Mouse (Mus musculus): ENCODE measurements around the gene Nptx1.

The Nptx1 gene

DNA sequence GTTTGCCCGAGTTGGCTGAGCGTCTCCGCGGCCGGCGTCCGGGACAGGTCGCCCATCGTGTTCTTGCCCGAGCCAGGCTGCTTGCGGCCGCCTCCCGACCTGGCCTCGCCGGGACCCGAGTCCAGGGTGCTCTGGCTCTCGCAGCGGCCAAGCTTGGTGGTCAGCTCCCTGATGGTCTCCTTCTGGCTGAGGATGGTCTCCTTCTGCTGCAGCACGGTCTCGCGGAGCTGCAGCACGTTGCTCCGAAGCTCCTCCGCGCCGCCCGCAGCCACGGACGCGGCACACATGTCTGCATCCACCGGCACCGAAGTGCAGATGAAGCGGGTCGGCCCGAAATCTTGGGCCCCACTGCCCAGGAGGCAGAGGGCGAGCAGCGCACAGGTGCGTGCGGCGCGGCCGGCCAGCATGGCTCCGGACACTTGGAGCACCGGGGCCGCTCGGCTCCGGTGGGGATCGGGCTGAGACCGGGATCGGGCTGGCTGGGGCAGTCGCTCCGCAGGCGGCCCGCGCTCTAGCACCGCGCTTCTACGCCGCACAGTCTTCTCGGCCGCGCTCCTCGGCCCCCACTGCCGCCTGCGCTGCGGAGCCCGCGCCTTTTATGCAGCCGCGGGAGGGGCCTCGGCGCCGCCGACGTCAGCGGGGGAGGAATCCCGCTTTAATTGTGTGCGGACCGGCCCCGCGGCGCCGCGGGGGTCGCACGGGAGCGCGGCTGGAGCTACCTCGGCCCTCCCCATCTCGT lies at the start of gene Nptx1:
TSS of gene Nptx1 (minus strand) at position 571 of the 739 bp plus-strand sequence.
- in situ Hi-C loops (cut with MboI; ENCODE audit: low pct_unique_long_range_greater_than_20kb in 1 of 2, low sequenced_read_pairs in 2 of 2, unreplicated experiment in 1 of 2) = loop anchor here in 1 of 2 experiments (5.0 kb wide), 1 partner anchor 465 kb away; no protein-coding TSS in a partner anchor

DNA sequence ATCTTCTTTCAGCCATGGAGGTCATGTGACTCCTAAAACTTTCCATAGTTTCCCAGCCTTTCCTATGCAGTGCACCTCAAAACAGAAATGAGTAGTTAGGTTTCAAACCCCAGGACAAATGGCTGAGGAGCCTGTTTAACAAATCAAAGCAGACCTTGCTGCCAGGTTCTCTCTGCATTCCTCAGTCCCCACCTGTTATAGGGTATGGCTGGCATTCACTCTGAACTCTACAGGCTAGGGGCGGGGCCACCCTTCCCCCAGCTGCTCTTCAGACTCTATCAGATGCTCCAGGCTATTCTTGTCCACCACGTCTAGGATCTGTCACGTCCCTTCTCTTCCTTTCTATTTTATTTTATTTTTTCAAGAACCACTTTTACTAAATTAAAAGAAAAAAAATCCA lies 46.4 kb upstream of the Nptx1 start:
- in situ Hi-C loops (cut with MboI; ENCODE audit: low pct_unique_long_range_greater_than_20kb in 1 of 2, low sequenced_read_pairs in 2 of 2, unreplicated experiment in 1 of 2) = no loop called here

DNA sequence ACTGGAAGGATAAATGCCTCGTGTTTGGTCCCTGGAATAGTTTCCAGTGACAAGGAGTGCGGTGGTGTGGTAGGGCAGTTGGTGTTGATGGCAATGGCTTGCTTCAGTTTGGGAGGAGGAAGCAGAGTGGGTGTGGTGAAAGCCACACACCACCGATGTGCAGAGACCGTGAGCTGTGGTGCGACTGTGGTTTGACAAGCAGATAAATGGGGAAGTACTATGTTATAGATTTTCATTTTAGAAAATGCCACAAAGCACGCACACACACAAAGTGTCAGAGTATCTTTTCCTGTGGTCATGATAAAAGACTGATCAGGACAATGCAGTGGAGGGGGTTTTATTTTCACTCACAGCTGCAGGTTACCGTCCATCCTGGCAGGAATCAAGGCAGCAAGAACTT lies 41.7 kb upstream of the Nptx1 start:
- in situ Hi-C loops (cut with MboI; ENCODE audit: low pct_unique_long_range_greater_than_20kb in 1 of 2, low sequenced_read_pairs in 2 of 2, unreplicated experiment in 1 of 2) = no loop called here

DNA sequence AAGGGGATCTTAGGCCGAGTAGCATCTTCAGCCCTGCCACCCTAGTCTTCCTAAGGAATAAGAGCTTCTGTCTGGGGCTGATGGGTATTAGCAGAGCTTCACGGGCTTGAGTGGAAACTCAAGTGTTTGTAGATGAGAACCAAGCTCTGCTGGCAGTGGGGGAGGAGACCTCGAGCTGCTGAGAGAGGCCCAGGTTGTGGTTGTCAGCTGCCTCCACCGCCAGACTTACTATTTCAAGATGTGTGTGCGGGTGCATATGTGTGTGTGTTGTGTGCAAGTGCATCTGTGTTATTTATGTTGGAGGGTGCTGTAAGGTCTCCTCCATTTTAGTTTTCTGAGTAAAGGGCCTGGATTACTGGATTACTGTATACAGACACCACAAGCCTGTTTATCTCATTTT lies 39.6 kb upstream of the Nptx1 start:
- in situ Hi-C loops (cut with MboI; ENCODE audit: low pct_unique_long_range_greater_than_20kb in 1 of 2, low sequenced_read_pairs in 2 of 2, unreplicated experiment in 1 of 2) = no loop called here

DNA sequence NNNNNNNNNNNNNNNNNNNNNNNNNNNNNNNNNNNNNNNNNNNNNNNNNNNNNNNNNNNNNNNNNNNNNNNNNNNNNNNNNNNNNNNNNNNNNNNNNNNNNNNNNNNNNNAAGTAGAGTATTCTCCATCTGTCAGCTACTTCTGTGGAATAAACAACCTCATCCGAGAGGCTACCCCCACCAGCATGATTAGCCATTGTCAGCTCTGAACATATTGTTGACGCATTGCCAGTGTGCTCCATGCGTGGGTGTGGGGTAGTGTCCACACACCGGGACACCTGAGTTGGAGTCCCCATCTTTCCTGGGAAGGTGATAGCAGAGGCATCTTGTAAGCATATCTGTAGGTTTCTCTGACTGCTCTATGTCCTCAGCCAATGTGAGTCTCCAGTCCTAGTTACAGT lies 39.0 kb upstream of the Nptx1 start:
- in situ Hi-C loops (cut with MboI; ENCODE audit: low pct_unique_long_range_greater_than_20kb in 1 of 2, low sequenced_read_pairs in 2 of 2, unreplicated experiment in 1 of 2) = no loop called here

DNA sequence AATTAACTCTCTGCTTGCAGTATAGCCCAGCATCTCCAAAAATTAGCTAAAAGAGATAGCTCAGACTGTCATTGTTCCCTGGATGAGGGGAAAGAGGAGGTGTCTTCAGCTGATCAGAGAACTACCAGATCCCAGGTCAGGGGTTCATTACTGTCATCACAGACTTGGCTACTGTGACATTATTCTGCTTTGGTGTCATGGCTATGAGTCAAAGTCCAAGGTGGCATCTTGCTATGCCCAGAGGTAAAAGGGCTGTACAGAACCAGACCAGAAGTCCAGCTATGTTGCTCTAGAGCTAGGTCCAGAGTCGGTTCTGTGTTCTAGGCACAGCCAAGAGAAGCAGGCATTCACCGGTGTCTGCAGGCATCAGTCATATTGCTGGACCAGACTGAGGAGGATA lies 30.2 kb upstream of the Nptx1 start:
- in situ Hi-C loops (cut with MboI; ENCODE audit: low pct_unique_long_range_greater_than_20kb in 1 of 2, low sequenced_read_pairs in 2 of 2, unreplicated experiment in 1 of 2) = no loop called here

DNA sequence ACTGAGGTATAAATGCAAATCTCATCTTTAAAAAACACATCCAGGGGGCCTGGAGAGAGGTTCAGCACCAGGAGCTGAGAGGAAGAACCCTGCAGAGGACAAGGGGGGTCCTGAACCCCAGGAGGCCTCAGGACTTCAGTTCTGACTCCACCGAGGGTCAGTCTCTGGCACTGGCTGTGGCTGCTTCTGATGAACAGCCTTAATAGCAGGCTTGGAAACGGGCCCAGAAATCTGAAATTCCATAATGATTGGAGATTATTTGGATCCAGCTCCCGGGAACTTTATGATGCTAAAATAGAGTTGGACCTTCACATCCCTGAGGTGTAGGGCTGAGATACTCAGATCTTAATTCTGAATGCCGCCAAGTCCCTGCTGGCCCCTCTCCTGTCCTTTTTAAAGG lies 29.3 kb upstream of the Nptx1 start:
- in situ Hi-C loops (cut with MboI; ENCODE audit: low pct_unique_long_range_greater_than_20kb in 1 of 2, low sequenced_read_pairs in 2 of 2, unreplicated experiment in 1 of 2) = no loop called here

DNA sequence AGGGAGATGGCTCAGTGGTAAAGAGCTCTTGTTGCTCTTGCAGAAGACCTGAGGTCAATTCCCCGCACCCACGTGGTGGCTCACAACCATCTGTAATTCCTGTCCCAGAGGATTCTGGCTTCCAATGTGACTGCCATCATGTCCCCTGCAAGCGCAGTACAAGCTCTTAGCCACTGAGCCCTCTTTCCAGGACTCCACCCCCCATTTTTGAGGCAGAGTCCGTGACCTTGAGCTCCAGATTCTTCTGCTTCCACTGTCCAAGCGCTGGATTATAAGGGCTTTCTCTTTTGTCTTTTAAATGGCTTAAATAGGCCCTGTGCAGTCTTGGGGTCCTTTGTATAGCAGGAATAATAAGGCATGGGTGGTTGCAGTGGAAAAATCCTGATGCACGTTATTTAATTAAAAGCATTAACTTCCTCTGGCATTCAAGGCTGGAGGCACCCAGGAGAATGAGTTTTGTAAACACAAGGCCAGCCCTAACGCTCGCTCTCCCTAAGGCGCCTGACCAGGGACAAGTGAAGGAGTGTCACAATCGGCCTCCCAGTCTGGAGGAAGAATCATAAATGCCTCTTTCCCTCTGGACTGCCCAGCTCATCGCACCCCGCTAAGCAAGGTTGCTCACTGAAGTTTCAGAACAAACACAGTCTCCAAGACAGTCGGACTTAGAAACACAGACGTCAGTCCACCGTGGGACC lies 24.9 kb upstream of the Nptx1 start:
- in situ Hi-C loops (cut with MboI; ENCODE audit: low pct_unique_long_range_greater_than_20kb in 1 of 2, low sequenced_read_pairs in 2 of 2, unreplicated experiment in 1 of 2) = no loop called here

DNA sequence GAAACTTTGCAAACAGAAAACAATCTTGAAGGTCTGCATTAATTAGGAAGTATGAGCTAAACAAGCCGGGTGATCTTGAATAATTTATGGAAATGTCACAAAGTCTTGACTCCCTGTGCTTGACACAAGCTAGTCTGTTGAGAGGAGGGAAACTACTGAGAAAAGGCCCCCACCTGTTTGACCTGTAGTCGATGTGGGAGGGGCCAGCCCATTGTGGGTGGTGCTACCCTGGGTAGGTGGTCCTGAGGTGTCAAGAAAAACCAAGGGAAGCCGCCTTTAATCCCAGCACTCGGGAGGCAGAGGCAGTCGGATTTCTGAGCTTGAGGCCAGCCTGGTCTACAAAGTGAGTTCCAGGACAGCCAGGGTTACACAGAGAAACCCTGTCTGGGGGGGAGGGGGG lies 18.6 kb upstream of the Nptx1 start:
- in situ Hi-C loops (cut with MboI; ENCODE audit: low pct_unique_long_range_greater_than_20kb in 1 of 2, low sequenced_read_pairs in 2 of 2, unreplicated experiment in 1 of 2) = no loop called here

DNA sequence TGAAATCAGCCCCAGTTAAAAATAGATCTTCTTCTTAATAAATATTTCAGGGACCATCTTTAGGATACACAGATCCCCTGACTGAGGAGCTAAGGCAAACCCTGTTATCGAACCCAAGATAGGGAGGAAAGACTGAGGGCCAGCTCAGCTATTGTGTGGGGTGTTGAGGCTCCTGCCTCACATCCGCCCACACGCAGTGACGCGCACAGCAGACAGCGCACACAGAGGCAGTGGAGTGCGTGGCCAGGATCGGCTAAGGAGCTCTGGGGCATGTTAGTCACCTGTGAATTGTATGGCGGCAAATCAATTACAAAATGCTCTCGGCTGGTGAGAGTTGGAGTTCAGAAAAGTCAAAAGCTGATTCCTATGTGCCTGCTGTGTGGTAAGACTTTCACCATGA lies 18.1 kb upstream of the Nptx1 start:
- in situ Hi-C loops (cut with MboI; ENCODE audit: low pct_unique_long_range_greater_than_20kb in 1 of 2, low sequenced_read_pairs in 2 of 2, unreplicated experiment in 1 of 2) = no loop called here

DNA sequence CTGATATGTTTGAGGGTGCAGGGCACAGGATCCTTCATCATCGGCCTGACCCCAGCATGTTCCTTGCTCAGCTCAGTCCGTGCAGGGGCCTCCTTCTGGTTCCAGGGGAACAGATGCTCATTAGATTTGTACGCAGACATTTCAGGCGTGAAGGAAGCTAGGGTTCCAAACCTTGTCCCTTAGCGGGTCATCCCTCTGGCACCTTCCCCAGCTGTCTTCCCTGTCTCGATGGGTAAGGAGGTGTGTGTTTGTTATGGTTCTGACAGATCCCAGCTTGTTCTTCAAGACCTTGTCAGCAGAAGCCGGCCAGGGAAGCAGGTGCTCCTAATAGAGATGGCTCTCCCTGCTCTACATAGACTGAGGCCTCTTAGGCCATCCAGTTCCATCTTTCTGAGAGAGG lies 17.5 kb upstream of the Nptx1 start:
- in situ Hi-C loops (cut with MboI; ENCODE audit: low pct_unique_long_range_greater_than_20kb in 1 of 2, low sequenced_read_pairs in 2 of 2, unreplicated experiment in 1 of 2) = no loop called here

DNA sequence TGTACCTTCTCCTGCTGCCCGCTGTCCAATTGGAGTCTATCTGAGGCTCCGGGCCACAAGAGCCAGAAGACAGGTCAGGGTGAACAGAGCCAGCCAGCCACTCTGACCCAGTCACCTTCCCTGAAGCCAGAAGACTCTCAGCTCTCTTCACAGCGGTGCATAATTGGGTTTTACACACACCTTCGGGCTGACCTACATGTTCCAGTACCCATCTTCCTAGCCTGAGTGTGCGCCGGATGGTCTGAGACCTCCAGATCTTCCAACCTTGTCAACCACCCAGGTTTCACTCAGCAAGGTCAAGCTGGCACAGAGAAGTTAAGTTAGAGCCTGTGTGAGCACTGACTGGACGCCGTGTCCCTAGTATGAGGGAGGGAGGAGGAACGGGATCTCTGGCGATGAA lies 16.8 kb upstream of the Nptx1 start:
- in situ Hi-C loops (cut with MboI; ENCODE audit: low pct_unique_long_range_greater_than_20kb in 1 of 2, low sequenced_read_pairs in 2 of 2, unreplicated experiment in 1 of 2) = no loop called here

DNA sequence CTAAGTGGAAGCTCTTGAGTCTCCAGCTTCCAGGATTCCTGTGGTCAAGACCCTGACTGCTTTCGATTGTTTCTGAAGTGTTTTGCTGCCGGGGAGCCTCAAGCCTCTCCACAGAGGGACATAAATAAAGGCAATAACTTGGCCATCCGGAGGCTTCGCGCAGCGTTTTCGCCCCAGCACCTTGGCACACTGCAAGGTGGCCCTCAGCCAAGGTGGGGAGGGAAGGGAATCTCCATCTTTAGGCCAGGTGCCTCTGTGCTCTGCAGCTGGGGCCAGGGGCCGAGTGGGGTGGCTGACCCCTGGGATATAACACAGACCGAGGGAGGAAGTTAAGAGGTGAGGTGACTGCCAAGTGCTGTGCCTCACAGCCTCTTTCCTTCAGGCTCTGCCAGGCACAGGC lies 15.6 kb upstream of the Nptx1 start:
- in situ Hi-C loops (cut with MboI; ENCODE audit: low pct_unique_long_range_greater_than_20kb in 1 of 2, low sequenced_read_pairs in 2 of 2, unreplicated experiment in 1 of 2) = no loop called here

DNA sequence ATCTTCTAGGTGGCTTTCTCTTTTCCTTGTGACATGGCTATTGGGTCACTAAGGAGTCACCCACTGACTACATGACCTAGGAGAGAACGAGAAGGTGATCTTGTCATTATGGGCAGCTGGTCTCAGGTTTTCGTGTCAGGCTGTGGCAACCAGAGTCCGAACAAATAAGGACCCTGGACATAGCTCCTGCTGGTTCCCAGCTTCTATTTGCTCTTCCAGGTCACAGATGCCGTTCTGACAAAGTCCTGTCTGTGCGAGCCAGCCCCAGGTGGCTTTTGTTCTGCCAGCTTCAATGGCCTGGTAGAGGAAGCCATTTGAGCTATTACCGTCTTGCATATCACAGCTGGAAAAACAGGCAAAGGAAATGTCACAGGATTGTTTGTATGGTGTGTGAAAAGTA lies 14.7 kb upstream of the Nptx1 start:
- in situ Hi-C loops (cut with MboI; ENCODE audit: low pct_unique_long_range_greater_than_20kb in 1 of 2, low sequenced_read_pairs in 2 of 2, unreplicated experiment in 1 of 2) = no loop called here

DNA sequence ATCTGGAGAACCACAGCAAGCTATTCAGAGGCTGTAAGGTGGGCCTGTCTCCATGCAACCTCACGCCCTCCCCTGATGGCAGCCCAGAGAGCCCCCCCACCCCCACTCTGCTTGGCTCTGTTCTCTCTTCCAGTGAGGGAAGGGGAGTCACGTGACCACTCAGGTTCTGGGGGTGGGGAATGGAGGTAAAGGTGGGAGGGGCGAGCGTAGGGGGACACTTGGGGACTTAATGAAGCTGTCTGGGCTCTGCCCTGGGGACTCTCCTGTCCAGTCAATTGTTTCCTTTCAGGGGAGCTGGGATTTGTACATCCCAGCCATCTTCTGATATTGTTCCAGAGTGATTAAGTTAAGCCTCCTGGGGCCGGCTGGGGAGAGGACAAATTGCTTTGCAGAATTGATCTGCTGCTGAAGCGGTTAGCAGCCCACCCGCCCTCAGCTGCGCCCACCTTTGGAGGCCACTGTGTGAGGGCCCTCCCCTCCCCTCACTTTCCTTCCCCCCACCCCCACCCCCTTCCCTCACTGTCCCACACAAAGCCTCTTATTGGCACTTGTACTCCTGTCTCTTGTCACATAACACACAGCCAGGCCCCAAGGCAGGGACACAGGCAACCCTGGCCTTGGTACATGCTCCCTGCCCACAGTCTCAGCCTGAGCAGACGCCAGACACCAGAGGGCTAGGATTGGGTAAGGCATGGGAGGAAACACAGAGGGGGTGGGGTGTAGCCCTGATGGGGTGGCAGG lies 11.5 kb upstream of the Nptx1 start:
- in situ Hi-C loops (cut with MboI; ENCODE audit: low pct_unique_long_range_greater_than_20kb in 1 of 2, low sequenced_read_pairs in 2 of 2, unreplicated experiment in 1 of 2) = no loop called here

DNA sequence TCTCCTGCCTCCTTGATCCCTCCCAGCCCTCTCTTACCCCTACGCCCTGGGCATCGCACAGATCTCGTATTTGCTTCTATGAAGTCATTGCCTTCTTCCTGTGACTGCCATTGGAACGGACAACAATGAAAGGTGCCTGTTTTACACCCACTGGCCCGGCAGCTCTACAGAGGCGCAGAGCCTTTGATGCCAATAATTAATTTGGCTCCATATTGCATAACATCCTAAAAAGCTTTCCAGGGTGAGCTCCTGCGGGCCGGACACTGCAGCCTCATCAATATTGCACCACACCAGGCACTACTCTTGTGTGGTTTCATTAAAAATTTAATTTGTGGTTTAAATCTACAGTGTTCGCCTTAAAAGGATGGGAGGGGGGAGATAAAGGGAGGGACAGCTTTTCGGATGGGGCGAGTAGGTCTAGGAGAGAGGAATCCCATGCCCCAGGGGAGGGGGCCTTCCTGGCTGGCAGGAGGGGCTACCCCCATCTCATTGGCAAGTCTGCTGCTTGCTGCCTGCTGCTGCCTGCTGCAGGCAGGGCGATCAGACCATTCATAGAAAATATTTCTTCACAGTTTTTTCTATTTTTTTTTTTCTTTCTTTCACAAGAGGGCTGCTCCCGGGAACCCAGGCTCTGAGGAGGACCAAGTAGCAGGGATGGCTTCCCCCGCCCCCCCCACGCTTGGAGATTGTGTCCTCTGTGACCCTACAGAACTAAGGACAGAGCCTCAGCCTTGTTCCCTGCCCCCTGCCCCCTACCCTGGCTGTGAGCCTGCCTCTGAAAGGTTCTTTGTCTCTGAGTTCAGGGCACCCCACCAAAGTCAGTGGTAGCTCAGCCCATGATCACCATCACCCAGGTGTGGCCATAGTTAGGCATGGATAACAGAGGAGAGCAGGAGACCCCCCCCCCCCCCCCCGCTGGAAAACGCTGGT lies 10.7 kb upstream of the Nptx1 start:
- in situ Hi-C loops (cut with MboI; ENCODE audit: low pct_unique_long_range_greater_than_20kb in 1 of 2, low sequenced_read_pairs in 2 of 2, unreplicated experiment in 1 of 2) = no loop called here

DNA sequence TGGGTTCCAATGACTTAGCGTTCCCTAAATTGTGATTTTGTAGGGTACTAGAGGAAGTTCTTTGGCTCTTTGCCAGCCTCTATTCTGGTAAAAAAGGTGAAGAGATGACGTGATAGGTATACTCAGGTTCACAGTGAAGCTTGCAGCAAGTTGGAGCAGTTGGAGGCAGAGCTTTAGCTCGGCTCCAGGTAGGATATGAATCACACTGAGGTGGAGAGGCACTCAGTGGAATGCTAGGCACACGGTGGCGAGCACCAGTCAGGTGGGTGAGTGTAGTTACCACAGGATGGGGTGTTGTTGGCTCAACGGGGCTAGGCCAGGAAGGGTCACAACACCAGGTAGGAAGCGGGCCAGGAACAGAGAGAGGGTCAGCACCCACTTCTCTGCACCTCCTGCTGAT lies 7.6 kb upstream of the Nptx1 start:
- in situ Hi-C loops (cut with MboI; ENCODE audit: low pct_unique_long_range_greater_than_20kb in 1 of 2, low sequenced_read_pairs in 2 of 2, unreplicated experiment in 1 of 2) = no loop called here

DNA sequence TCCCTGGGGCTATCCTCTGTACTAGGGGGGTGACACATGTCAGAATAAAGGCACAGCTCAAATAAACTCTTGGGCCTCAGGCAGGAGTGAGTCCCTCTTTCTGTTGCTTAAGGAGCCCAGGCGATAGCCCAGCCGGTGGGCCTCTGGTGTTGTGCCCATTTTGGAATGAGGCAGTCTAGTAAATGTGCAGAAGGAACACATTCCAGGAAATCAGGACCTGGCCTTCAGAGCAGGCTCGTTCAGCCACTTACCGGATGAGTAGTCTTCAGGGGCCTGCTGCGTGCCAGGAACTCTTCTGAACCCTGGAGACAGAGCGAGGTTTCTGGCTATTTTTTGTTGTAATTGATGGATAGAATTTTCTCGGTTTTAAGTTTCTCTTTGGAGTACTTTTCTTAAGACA lies 7.2 kb upstream of the Nptx1 start:
- in situ Hi-C loops (cut with MboI; ENCODE audit: low pct_unique_long_range_greater_than_20kb in 1 of 2, low sequenced_read_pairs in 2 of 2, unreplicated experiment in 1 of 2) = no loop called here
